Mouse (Mus musculus) liver, embryonic 11.5 days (tissue): ENCODE measurements around the gene Gm45808. TPM values are rescaled to one million over a fixed set of nuclear protein-coding genes. Genes with fewer than 3 reads are reported as not detected.
A peak's percentile ranks its signal among the peaks of the same experiment; 100 is the strongest.

ENCODE experiments used
- ATAC-seq: fragments of 200-750 bp; cut with Nextera tagmentation; replicated peaks from 2 replicates; pipeline ENCODE4 v1.8.0; 2017; ENCODE audit warnings: moderate number of reproducible peaks, mild to moderate bottlenecking, moderate TSS enrichment, moderate library complexity; ENCODE audit not compliant: low FRiP score
- DNase-seq: peaks from one replicate; pipeline ENCODE4 v3.0.0-alpha.2; 2017; ENCODE audit warnings: low spot score
- H3K27ac ChIP-seq: fragments of 300-500 bp; sonication (generic); 2 replicates; pipeline ENCODE4 v1.5.1; 2014; ENCODE audit warnings: mild to moderate bottlenecking, low read depth, low read length, control low read depth
- H3K27me3 ChIP-seq: fragments of 300-500 bp; sonication (generic); replicated peaks from 2 replicates; pipeline ENCODE4 v1.6.1; 2014; ENCODE audit warnings: low read length, mixed read lengths; ENCODE audit not compliant: control insufficient read depth, insufficient read depth
- H3K36me3 ChIP-seq: fragments of 300-500 bp; sonication (generic); 2 replicates; pipeline ENCODE4 v1.6.1; 2014; ENCODE audit warnings: mild to moderate bottlenecking, low read length, moderate library complexity, mixed read lengths; ENCODE audit not compliant: control insufficient read depth, insufficient read depth
- H3K4me1 ChIP-seq: fragments of 300-500 bp; sonication (generic); replicated peaks from 2 replicates; pipeline ENCODE4 v1.6.1; 2014; ENCODE audit warnings: low read length, mixed read lengths; ENCODE audit not compliant: control insufficient read depth, insufficient read depth
- H3K4me2 ChIP-seq: fragments of 300-500 bp; sonication (generic); 2 replicates; pipeline ENCODE4 v1.6.1; 2014; ENCODE audit warnings: mild to moderate bottlenecking, control low read depth, moderate library complexity
- H3K4me3 ChIP-seq: fragments of 300-500 bp; sonication (generic); 2 replicates; pipeline ENCODE4 v1.5.1; 2014; ENCODE audit warnings: low read depth, low read length, control low read depth
- H3K9ac ChIP-seq: fragments of 300-500 bp; sonication (generic); 2 replicates; pipeline ENCODE4 v1.6.1; 2014; ENCODE audit warnings: low read depth, low read length, control low read depth
- H3K9me3 ChIP-seq: fragments of 300-500 bp; sonication (generic); 2 replicates; pipeline ENCODE4 v1.6.1; 2016; ENCODE audit warnings: low read length, inconsistent platforms, mixed read lengths; ENCODE audit not compliant: control insufficient read depth
- WGBS: fragments of 180-500 bp; shearing (Covaris S2); extraction: QIAGEN DNeasy Blood & Tissue Kit; methylation state at CpG from one replicate; pipeline ENCODE4 v1.1.7; 2014; 5-methylcytosine and 5-hydroxymethylcytosine counted together
- polyA plus RNA-seq: library from polyadenylated mRNA; unstranded; fragments of >200 nt; fragmentation: Nextera tagmentation; extraction: Ambion mirVana; gene quantifications from 2 replicates; pipeline ENCODE4 v1.2.1, GENCODE M21; 2014

Gene Gm45808
- polyA plus RNA-seq, 1 experiment from 2014 or later, result not detected

DNA sequence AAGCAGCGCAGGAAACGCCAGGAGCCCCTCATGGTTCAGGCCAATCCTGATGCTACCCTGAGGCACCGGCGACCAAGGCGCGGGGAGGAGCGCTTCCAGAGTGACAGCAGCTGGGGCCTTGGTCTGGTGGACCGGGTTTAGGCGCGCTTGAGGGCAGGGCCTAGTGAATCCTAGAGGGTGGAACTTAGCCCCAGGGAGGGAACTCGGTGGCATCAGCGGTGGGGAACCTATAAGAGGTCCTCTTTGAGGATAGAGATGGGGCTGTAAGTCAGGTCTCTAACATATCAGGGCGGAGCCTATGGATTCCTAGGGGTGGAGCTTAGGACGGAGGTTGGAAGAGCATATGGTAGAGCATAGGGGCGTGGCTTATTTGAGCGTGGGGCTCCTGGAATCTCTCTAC is 28.8 kb upstream of the Gm45808 start:
- Histone ChIP-seq H3K27ac (peak overlapping the region; percentile 77), H3K36me3 (no peaks in the 10 kb centered on the region), H3K9ac (peak overlapping the region; percentile 46), H3K4me3 (peak overlapping the region; percentile 18), H3K9me3 (no peaks in the 10 kb centered on the region), H3K4me1 (peaks cover 29% of the 10 kb centered on the region), H3K4me2 (peak overlapping the region; percentile 59), H3K27me3 (no peaks in the 10 kb centered on the region)
- ATAC-seq, result peak; percentile 85
- peak; percentile 67 for DNase-seq
- 17% methylated on average over 16 of the region's 16 CpGs for WGBS

DNA sequence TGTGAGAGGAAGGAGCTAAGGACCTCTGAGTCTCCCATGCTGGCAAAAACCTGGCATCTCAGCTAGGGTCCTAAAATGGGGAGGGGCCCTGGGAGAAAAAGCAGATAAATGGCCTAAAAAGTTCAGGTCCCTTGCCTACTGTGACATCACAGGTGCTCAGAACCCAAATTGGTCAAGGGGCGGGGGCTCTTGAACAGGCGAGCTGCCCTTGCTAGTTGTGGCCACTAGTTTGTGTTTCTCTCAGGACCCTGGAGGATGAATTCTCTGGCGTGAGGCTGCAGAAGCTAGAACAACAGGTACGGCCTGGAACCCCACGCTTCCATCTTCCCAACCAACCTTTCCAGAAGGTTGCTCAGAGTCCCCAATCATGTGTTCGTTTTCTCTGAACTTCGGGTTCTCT is 27.8 kb upstream of the Gm45808 start:
- no peak for ATAC-seq
- Histone ChIP-seq H3K9ac (no peak overlapping the region), H3K9me3 (no peaks in the 10 kb centered on the region), H3K36me3 (no peaks in the 10 kb centered on the region), H3K4me3 (no peak overlapping the region), H3K4me2 (no peak overlapping the region; the same call in 1 of the 2 replicates), H3K27me3 (no peaks in the 10 kb centered on the region), H3K4me1 (peaks cover 25% of the 10 kb centered on the region), H3K27ac (peak overlapping the region; percentile 77; the same call in 1 of the 2 replicates)
- WGBS, result 86% methylated on average over 7 of the region's 7 CpGs
- DNase-seq, result no peak

DNA sequence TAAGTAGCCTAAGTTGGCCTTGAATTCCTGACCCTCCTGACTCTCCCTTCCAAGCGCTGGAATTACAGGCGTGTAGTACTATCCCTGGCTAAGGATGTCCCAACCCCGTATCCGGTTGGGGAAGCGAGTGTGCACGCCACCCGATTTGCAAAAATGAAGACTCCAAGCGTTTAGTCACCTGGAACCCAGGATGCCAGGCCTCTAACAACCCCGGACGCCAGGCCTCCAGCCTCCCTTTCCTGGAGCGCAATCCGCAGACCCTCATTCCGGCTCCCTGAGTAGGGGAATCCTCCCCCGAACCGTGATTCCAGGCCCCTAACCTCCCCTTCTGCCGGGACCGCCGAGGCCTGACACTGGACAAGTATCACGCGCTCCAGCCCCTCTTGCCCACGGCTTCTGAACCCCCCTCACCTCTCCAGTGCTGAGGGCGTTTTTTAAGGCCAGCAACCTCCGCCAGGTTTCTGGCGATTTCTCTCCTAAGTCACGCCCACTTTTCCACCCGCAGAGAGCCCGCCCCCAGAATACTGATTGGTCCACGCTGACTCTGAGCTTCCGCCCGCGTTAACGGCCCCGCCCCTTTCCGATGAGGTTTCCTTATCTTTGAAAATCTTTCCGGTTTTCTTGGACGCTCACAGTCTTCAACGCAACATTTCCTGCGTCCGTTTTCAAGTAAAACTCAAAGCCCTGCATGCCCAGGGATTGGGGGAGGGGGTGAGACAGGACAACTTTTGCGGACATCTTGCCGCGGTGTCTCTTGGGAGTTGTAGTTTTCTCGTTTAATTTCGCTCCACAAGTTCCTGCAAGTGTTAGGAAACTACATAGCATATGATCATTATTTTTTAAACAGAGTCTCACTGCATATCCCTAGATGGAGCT is 23.5 kb upstream of the Gm45808 start, which contains the start of gene Nucb1:
Gene Nucb1 (minus strand): TSS at position 495 of the 876 bp plus-strand sequence.
- Histone ChIP-seq H3K4me1 (peaks cover 24% of the 10 kb centered on the region), H3K9me3 (no peaks in the 10 kb centered on the region), H3K9ac (peak within 1 kb of the TSS; percentile 72), H3K4me2 (peak within 1 kb of the TSS; percentile 99), H3K36me3 (peaks cover 6% of the 10 kb centered on the region; the same call in 1 of the 2 replicates), H3K27ac (peak within 1 kb of the TSS; percentile 84), H3K27me3 (no peaks in the 10 kb centered on the region), H3K4me3 (peak within 1 kb of the TSS; percentile 67)
- under 1% methylated on average over 44 of the region's 44 CpGs for WGBS
- peak; percentile 95 for DNase-seq
- ATAC-seq, result peak; percentile 76

DNA sequence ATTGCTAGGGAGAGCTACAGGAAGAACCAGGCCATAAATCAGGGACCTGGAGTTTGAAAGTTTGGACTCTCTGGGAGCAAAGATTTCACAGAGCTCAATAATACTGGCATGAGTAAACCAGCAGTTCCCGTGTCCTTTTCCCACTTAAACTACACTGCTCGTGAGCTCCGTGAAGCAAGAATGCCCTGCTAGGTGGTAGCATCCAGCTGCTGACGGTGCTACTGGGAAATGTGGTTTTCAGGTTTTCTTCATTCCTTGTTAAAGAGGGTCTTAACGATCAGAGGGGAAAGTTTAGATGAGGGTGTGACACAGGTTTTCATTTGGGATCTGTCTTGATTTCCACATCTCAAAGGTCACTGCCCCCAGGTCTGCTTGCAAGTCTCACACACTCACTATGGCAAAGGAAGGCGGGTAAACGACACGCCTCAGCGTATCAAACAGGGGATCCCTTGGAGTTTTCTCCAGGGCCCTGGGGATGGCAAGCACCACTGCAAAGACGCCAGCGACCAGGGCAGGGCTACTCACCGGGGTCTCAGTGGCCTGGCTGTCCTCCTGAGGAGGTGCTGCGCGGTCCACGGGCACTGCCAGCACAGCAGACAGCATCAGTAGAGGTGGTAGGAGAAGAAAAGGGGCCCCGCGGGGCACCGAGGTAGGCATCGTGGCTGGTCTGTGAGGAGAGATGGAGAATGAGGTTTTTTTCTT is 22.7 kb upstream of the Gm45808 start:
- no peaks in the 10 kb centered on the region for H3K27me3 ChIP-seq
- peak overlapping the region; percentile 99 for H3K4me2 ChIP-seq
- peaks cover 6% of the 10 kb centered on the region; the same call in 1 of the 2 replicates for H3K36me3 ChIP-seq
- WGBS, result 25% methylated on average over 19 of the region's 19 CpGs
- ATAC-seq (peak; percentile 21), DNase-seq (no peak)
- H3K4me3 ChIP-seq, result peak overlapping the region; percentile 67
- peak overlapping the region; percentile 84 for H3K27ac ChIP-seq
- H3K4me1 ChIP-seq, result peaks cover 18% of the 10 kb centered on the region
- H3K9ac ChIP-seq, result peak overlapping the region; percentile 72
- no peaks in the 10 kb centered on the region for H3K9me3 ChIP-seq

DNA sequence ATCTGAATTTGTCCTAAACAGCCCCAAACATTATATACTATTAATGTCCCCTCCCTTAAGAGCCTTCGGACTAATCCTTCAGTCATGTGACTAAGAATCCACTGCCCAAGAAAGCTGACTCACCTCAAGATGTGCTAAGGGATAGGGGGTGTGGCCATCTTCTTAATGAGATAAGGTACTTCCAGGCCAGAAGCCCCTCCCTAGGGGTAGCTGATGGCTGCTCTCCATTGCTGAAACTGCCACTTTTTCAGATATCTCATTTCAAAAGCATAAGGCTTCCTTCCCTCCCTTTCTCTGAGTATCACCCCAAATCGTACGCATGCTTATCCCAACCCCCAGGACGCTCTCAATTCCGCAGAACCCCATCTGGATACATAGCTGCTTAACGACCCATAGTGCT is 21.9 kb upstream of the Gm45808 start:
- no peaks in the 10 kb centered on the region for H3K9me3 ChIP-seq
- peak overlapping the region; percentile 72 for H3K9ac ChIP-seq
- DNase-seq (no peak), ATAC-seq (peak; percentile 83)
- peak overlapping the region; percentile 84 for H3K27ac ChIP-seq
- H3K36me3 ChIP-seq, result peaks cover 6% of the 10 kb centered on the region; the same call in 1 of the 2 replicates
- peak overlapping the region; percentile 67 for H3K4me3 ChIP-seq
- peaks cover 18% of the 10 kb centered on the region for H3K4me1 ChIP-seq
- peak overlapping the region; percentile 99 for H3K4me2 ChIP-seq
- H3K27me3 ChIP-seq, result no peaks in the 10 kb centered on the region
- WGBS, result 58% methylated on average over 6 of the region's 6 CpGs

DNA sequence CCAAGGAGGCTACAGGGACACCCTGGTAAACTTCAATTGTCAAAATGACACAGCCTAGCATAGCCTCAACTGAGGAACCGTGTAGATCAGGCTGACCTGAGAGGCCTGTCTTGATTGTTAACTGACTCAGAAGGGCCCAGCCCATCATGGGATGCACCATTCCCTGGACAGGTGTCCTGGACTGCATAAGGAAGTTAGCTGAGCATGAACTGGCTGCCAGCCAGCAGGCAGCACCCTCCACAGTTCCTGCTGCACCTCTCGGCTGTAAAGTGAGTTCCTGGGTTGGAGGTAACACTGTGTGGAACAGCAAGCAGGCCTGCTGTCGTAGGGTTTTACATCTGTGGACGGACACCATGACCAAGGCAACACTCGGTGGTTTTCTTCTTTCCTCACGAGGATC is 21.0 kb upstream of the Gm45808 start:
- 90% methylated on average over 6 of the region's 6 CpGs for WGBS
- Histone ChIP-seq H3K4me1 (peaks cover 18% of the 10 kb centered on the region), H3K4me2 (no peak overlapping the region; the same call in 1 of the 2 replicates), H3K27ac (no peak overlapping the region; the same call in 1 of the 2 replicates), H3K4me3 (no peak overlapping the region), H3K27me3 (no peaks in the 10 kb centered on the region), H3K9me3 (no peaks in the 10 kb centered on the region), H3K9ac (no peak overlapping the region), H3K36me3 (peaks cover 12% of the 10 kb centered on the region; the same call in 1 of the 2 replicates)
- ATAC-seq, result no peak
- DNase-seq, result no peak

DNA sequence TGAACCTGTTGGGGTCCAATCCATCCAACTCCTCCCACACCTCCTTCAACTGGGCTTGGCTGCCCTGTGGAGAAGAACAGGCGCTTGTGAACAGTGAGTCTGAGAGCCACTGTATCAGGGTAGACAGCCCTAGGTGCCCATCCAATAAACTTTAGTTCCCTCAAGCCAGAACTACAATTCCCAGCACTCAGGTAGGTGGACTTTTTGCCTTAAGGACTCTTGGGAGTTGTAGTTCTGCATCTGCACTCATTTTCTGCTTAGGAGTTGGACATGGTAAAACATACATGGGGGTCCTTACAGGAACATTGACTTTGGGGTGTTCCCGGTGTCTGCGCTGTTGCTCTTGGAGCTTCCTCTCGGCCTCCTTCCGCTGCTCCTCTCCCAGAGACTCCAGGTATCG is 11.8 kb upstream of the Gm45808 start:
- no peak overlapping the region for H3K9ac ChIP-seq
- no peak for ATAC-seq
- H3K9me3 ChIP-seq, result no peaks in the 10 kb centered on the region
- H3K27me3 ChIP-seq, result no peaks in the 10 kb centered on the region
- WGBS, result 92% methylated on average over 6 of the region's 6 CpGs
- no peak overlapping the region for H3K4me2 ChIP-seq
- no peak overlapping the region for H3K4me3 ChIP-seq
- no peak for DNase-seq
- no peaks in the 10 kb centered on the region for H3K4me1 ChIP-seq
- no peak overlapping the region for H3K27ac ChIP-seq
- H3K36me3 ChIP-seq, result peaks cover 50% of the 10 kb centered on the region

DNA sequence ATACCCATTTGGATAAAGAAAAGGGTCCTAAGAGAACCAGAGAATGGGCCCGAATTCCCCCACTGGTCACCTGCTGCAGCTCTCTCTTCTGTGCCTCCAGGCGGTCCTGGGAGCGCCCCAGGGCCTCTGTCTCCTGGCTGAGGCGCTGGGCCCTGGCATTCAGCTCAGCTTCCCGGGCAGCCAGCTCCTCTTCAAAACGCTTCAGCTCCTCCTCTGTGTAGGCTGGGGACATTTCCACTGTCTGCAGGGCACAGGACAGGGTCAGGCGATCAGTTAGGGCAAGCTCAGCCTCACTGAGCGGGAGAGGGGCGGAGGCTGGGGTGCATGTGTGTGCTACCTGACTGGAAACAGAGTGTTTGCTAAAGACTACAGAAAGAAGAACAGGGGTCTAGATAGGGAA is 7.9 kb upstream of the Gm45808 start:
- Histone ChIP-seq H3K27ac (peak overlapping the region; percentile 55; the same call in 1 of the 2 replicates), H3K9me3 (no peaks in the 10 kb centered on the region), H3K36me3 (peaks cover 36% of the 10 kb centered on the region), H3K4me2 (no peak overlapping the region), H3K9ac (no peak overlapping the region), H3K27me3 (no peaks in the 10 kb centered on the region), H3K4me1 (peaks cover 19% of the 10 kb centered on the region), H3K4me3 (no peak overlapping the region)
- WGBS, result 84% methylated on average over 9 of the region's 9 CpGs
- no peak for ATAC-seq
- DNase-seq, result no peak
